Mouse (Mus musculus): ENCODE data around the gene Ebf1.

Gene Ebf1

DNA sequence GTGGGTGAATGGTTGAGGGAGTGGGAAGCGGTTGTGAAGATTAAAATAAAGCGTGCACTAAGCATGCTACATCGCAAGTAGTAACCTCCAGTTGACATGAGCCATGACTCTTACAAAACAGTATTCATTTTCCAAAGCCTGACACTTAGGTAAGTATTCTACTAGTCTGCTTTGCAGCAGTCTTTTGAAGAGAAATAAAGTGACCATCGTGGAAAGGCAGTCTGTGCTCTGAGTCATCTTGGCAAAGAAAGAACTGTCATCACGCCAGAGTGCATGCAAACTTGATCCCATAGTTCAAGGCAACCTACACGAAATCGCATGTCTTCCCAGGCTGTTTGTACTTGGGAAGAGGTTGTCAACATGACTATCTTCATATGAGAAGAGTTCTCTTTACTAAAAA lies 237.4 kb downstream of the Ebf1 start:
- no peak for DNase-seq

GRCm38 (mm10) chr11:44861108-44861507 lies 244.0 kb downstream of the Ebf1 start:
- no peak for DNase-seq

GRCm38 (mm10) chr11:44863910-44864309 lies 246.8 kb downstream of the Ebf1 start:
- no peak for DNase-seq

- peak; percentile 84 for DNase-seq
Measured at GRCm38 (mm10) chr11:44866476-44867149, 249.5 kb downstream of the Ebf1 start.

DNA sequence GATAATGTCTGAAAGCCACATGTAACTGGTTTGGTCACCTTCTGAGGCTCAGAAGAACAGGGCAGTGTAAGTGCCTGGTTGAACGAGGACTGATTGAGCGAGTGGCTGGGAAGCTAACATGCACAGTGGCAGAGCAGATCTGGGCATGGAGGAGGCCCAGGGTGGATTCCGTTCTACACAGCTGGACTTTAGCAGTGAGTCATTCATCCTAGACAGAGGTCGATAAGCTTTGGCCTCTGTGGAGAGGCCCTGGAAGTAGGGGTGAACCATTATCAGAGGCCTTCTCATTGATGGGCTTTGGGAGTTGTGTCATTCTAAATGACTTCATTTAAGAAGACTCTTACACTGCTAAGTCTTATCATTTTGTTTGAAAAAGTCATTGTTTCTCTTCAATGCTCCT lies 250.3 kb downstream of the Ebf1 start:
- DNase-seq = no peak

GRCm38 (mm10) chr11:44873876-44874275 lies 256.8 kb downstream of the Ebf1 start:
- DNase-seq = no peak

DNA sequence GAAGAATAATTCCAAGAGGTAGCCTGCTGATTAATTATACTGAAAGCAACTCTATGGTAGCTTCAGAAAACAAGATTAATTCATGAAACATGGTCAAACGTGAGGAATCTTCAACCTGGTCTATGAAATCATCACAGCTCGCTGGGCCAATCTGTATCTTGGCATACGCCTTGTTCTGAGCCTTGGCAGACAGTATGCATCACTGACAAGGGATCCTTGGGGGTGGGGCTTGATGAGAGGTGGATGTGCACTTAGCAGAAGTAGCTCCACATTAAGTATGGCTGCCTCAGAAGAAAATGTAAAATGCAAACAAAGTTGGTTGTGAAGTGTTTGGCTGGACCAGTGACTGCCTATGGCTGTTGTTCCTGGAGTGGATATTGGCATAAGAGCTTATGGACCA lies 258.1 kb downstream of the Ebf1 start:
- DNase-seq = no peak

GRCm38 (mm10) chr11:44881056-44881683 lies 264.1 kb downstream of the Ebf1 start:
- no peak for DNase-seq

GRCm38 (mm10) chr11:44882476-44882970 lies 265.4 kb downstream of the Ebf1 start:
- DNase-seq = no peak

DNA sequence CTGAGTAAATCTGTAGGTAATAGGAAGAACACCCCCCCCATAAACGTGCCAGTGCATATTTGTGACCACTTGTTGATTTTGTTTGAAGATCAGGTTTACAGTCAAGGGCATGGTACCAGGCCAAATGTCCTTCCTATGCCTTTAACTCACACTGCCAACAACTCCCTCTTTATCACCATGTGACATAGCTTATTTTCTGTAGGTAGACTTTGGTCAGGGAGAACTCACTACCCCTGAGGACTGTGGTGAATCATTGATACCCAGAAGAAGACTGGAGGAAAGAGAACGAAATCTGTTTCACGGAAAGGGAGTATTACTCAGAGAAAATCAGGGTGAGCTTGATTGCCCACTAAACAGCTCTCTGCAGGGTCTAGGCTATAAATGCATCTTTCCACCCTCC lies 267.2 kb downstream of the Ebf1 start:
- no peak for DNase-seq

DNA sequence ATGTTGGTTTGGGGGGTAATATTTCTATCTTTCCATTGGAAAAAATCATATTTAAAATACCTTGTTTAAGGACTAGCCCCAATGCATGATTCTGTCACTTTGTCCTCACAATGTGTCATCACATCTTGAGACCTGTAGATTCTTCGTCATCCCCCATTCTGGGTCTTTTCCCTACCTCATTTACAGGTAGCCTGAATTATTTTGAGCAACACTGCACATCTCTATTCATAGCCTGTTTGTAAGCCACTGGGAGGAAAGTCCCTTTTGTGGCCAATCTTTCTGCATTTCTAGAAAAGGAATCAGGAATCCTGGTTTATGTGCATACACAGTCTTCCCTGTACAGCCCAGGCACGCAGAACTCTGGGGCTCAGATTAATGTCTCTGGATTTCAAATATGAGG lies 269.8 kb downstream of the Ebf1 start:
- no peak for DNase-seq

GRCm38 (mm10) chr11:44887691-44888090 lies 270.6 kb downstream of the Ebf1 start:
- no peak for DNase-seq

DNA sequence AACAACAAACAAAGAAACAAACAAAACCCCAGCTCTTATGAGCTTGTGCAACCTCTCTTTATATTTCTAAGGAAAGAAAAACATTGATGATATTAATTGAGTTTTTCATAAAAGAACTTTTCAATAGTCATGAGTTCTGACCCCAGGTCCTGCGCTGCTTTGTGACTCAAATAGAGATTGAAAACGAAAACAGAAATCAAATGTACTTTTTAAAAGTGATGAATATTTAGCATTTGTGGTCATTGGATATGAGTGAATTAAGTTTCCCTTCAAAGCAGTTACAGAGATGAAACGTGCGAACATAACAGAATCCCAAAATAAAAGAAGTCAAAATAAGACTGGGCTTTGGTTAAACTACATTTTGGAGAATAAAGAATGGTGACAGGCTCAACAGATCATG lies 271.3 kb downstream of the Ebf1 start:
- no peak for DNase-seq

- DNase-seq = no peak
Measured at GRCm38 (mm10) chr11:44892814-44893521, 275.9 kb downstream of the Ebf1 start.

- no peak for DNase-seq
Measured at GRCm38 (mm10) chr11:44893986-44894385, 276.9 kb downstream of the Ebf1 start.

DNA sequence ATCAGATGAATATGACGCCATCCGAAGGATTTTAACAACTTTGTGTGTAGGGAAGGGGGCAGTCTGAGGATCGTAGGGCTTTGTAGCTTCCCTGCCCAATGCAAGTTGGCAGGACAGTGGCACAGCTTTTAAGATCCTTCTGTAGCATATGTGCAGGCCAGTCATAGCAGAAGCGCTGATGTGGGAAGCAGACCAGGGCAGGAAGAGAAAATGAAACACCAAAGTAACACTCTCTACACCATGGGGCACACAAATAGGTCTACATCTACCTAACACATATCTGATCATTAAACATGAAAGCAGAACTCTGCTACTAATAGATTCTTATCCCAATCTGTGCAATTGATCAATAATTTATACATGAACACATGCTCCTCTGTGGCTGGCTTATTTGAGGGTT lies 277.7 kb downstream of the Ebf1 start:
- no peak for DNase-seq

GRCm38 (mm10) chr11:44895893-44896292 lies 278.8 kb downstream of the Ebf1 start:
- no peak for DNase-seq

GRCm38 (mm10) chr11:44897140-44897665 lies 280.1 kb downstream of the Ebf1 start:
- no peak for DNase-seq

DNA sequence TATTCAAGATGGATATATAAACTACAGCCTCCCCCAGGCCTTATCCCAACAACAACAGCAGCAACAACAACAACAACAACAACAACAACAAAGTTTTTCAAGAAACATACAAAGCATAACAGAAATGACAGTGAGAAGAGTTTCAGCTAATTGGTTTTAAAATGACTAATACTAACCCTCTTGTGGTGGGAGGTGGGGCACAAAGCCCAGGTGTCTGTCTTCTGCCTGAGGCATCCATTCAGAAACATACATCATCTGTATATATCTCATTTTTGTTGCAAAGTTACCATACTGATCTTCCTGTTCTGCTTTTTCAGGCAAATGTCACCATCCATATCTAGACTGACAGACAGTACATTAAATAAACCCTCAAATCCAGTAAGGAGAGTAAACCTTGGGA lies 282.4 kb downstream of the Ebf1 start:
- no peak for DNase-seq

DNA sequence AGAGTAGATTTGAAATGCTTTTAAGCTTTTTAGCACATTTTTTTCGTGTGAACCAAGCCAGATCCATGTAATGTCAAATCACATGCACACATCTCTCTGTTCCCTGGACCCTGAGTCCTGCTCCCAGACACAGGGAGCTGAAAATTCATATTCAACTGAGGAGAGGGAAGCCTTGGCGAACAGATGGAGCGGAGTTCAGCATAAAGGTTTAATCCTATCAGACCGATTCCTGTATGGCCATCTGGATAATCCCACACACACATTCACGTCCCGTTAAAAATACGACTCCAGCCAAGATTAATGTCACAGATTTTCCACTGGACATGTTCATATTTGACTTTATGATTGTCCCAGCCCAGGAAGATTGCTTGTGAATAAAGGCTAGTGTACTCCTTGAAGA lies 282.8 kb downstream of the Ebf1 start:
- peak; percentile 12 for DNase-seq

GRCm38 (mm10) chr11:44900496-44900895 lies 283.4 kb downstream of the Ebf1 start:
- DNase-seq = no peak

GRCm38 (mm10) chr11:44901715-44902114 lies 284.6 kb downstream of the Ebf1 start:
- no peak for DNase-seq

GRCm38 (mm10) chr11:44902165-44902564 lies 285.0 kb downstream of the Ebf1 start:
- no peak for DNase-seq

DNA sequence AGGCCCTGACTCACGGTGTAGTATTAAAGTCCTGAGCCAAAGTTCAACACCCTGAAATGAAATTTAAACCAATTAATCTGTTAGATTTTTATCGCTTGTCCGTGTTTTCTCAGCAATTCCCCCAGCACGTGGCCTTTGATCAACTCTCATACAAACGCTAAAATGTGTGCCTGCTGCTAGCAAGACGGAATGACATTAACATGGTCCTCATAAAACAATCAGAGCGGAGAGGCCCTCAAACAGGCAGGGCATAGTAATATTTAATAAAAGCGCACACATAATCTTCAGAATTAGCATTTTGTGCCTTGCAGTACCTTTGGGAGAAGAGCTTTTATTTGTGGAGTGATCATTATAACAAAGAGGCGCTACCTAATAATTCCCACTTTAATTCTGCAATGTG lies 287.0 kb downstream of the Ebf1 start:
- no peak for DNase-seq
